Mouse (Mus musculus) cerebellum, adult 2 months (tissue): Measurements from ENCODE around the gene Nckap5l. TPM values are rescaled to one million over a fixed set of nuclear protein-coding genes. Genes with fewer than 3 reads are reported as not detected.

Source experiments
- DNase-seq, 2 experiments: peaks; one replicate each; pipeline ENCODE4 v3.0.0; 2021
- H3K27ac ChIP-seq: fragments of 200-500 bp; 2 replicates; pipeline ENCODE4 v1.5.1; 2012; ENCODE audit warnings: low read length, control low read depth, inconsistent platforms; ENCODE audit not compliant: insufficient read depth
- H3K27me3 ChIP-seq: fragments of 200-500 bp; 2 replicates; pipeline ENCODE4 v1.6.1; 2012; ENCODE audit warnings: inconsistent platforms, mild to moderate bottlenecking, low read length, moderate library complexity; ENCODE audit not compliant: control insufficient read depth, insufficient read depth
- H3K4me1 ChIP-seq: fragments of 200-500 bp; 2 replicates; pipeline ENCODE4 v1.6.1; 2011; ENCODE audit warnings: low read length; ENCODE audit not compliant: control insufficient read depth, insufficient read depth
- H3K4me3 ChIP-seq: fragments of 200-500 bp; replicated peaks from 2 replicates; pipeline ENCODE3; 2011; ENCODE audit warnings: mild to moderate bottlenecking, low read depth, low read length, control low read depth; ENCODE audit not compliant: insufficient read depth
- CTCF ChIP-seq: fragments of 200-500 bp; IDR thresholded peaks from 2 replicates; pipeline ENCODE4 v1.5.1; 2011; ENCODE audit warnings: low read depth, mild to moderate bottlenecking, control low read depth, low read length, moderate library complexity, borderline replicate concordance; ENCODE audit not compliant: insufficient read depth
- POLR2A ChIP-seq: fragments of 200-500 bp; IDR thresholded peaks from 2 replicates; pipeline ENCODE4 v1.6.1; 2011; ENCODE audit warnings: low read length, control low read depth, borderline replicate concordance; ENCODE audit not compliant: insufficient read depth
- WGBS: fragments of 180-500 bp; shearing (Covaris S2); methylation state at CpG from one replicate; pipeline ENCODE4 v1.1.7; 2018; 5-methylcytosine and 5-hydroxymethylcytosine counted together
- polyA plus RNA-seq: library from polyadenylated mRNA; depleted of rRNA; stranded (reverse); fragments of >200 nt; gene quantifications from 2 replicates; pipeline ENCODE4 v1.2.3, GENCODE M21; 2012

Gene Nckap5l
- polyA plus RNA-seq, 1 experiment, result 12.3 TPM

DNA sequence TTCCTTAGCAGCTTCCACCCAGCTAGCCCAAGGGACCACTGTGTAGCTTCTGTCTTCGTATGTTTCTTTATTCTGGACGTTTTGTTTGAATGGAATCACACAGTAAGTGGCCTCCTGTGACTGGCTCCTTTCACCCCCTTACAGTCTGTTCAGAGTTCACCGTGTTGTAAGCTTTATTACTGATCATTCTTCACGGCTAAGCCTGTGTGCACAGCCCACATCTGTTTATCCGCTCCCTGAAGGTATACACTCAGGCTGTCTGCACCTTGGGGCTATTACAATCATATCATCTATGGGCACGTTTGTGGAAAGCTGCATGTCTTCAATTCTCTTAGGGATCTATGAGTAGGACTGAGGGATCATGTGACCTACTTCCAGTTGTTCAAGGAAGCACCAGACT lies 12.0 kb downstream of the Nckap5l start:
- TF ChIP-seq CTCF (no peak), POLR2A (no peak)
- no peak overlapping the region for H3K4me3 ChIP-seq
- peaks cover 24% of the 10 kb centered on the region for H3K4me1 ChIP-seq
- H3K27me3 ChIP-seq, result no peaks in the 10 kb centered on the region
- no peak overlapping the region for H3K27ac ChIP-seq
- WGBS, result 54% methylated on average over 6 of the region's 6 CpGs
- no peak for DNase-seq

DNA sequence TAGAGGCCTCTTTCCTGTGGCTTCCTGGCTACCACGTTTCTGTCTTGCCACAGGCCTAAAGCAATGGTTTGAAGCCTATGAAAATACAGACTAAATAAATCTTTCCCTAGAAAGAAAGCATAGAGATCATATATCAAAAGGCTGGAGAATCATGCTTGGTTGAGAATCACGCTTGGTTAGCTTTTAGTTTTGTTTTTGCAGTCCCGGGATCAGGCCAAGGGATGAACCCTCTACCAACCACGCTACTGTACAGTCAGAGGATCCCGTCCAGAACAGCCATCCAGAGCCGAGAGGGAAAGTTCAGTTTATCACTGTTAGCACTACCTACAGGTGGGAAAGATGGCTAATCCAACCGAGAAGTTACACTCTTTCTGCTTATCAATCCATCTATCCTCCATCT lies 15.2 kb downstream of the Nckap5l start:
- TF ChIP-seq CTCF (no peak), POLR2A (no peak)
- no peak for DNase-seq
- no peaks in the 10 kb centered on the region for H3K27me3 ChIP-seq
- 83% methylated on average over 7 of the region's 7 CpGs for WGBS
- H3K4me3 ChIP-seq, result no peak overlapping the region
- H3K4me1 ChIP-seq, result peaks cover 11% of the 10 kb centered on the region
- no peak overlapping the region for H3K27ac ChIP-seq

DNA sequence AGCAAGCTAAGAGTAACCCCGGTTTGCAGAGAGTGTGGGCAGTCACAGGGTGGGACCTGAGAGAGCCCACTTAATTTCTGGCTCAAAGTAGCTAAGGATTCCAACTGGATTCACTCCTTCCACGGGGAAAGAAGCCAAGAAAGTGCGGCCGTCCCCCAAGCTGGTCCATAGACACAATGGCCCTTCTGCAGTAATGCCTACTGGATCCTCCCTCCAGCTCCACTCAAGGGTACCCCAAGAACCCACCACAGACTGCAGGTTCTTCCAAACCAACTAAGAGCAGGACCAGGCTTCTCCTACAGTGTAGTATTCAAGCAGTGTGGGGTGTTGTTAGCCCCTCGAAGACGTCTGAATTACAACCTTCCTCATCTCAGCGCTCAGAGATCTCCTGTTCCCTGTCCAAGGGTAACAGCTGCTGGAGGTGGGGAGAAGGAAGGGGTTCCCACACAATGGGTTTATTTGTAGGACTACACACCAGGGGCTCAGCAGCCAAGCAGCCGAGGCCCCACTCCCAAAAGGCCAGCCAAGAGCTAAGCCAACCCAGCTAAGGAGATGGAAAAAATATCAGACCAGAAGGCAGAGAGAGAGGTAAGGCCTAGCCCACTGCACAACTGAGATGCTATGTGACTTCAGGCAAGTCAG lies 16.6 kb downstream of the Nckap5l start:
- peaks cover 11% of the 10 kb centered on the region for H3K4me1 ChIP-seq
- WGBS, result 29% methylated on average over 8 of the region's 8 CpGs
- TF ChIP-seq POLR2A (no peak), CTCF (no peak)

DNA sequence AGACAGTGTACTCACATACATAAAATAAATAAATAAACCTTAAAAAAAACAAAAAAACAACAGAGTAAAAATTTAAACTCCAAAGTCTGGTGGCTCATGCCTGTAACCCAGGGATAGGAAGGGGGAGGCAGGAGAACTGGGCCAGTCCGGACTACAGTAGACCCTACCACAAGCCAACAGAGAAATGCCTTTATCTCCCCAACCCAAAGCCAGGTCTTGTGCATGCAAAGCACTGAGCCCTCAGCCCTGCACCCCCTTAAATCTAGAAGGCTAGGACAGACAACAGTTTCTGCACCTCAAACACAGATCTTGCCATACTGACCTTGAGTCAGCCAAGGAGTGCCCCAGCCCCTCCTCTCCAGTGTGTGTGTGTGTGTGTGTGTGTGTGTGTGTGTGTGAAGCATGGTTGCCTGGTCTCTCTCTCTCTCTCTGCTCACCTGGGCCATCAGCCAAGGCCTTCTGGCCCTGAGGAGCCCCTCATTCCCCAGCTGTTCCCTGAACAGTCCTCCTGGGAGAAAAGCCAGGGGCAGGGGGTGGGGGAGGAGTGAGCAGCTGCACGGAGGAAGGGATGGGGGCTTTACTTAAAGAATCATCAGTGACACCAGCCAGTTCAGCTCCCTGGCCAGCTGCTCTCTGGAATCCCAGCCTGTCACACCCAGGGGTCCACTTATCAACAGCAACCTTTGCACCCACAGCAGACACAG lies 17.3 kb downstream of the Nckap5l start:
- no peak for TF ChIP-seq POLR2A
- no peak for TF ChIP-seq CTCF
- Histone ChIP-seq H3K27me3 (no peaks in the 10 kb centered on the region), H3K4me1 (peaks cover 11% of the 10 kb centered on the region)

More for the DNA sequence above, 16.6 kb downstream of the Nckap5l start:
- Histone ChIP-seq H3K27ac (no peak overlapping the region), H3K27me3 (no peaks in the 10 kb centered on the region), H3K4me3 (no peak overlapping the region)
- DNase-seq, result no peak

DNA sequence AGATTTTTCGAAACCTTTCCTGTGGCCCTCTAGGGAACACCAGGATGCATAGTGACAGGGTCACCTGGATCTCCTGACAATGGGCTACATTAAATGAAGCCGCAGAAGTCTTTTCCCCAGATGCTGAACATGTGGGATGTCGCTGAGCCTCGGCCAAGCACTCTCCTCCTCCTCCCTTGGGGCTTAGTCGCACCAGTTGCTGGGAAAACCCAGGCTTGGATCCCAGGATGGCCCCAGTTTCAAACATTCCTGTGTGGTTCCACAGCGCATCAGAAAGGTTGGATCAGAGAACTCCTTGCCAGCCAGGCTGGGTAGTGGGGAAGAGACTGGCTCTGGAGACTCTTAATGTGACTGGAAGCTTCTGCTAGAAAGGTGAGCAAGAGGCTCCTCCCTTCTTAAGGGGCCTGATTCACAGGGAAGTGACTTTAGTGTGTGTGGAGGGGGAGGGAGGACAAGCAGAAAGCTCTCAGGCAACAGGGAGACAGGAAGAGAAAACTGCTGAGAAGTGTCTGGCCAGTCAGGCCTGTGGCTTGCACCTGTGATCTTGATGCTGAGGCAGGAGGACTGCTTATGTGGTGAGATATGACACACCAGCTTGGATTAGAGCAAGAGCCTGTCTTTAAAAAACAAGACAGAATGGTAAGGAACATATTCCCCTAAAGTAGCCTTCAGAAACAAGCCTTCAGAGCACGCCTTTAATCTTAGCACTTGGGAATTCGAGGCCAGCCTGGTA lies 18.4 kb downstream of the Nckap5l start:
- WGBS, result 70% methylated on average over 8 of the region's 8 CpGs
- no peak for TF ChIP-seq CTCF
- no peak for TF ChIP-seq POLR2A
- DNase-seq, result no peak
- no peaks in the 10 kb centered on the region for H3K27me3 ChIP-seq
- no peak overlapping the region for H3K4me3 ChIP-seq
- peaks cover 11% of the 10 kb centered on the region for H3K4me1 ChIP-seq
- H3K27ac ChIP-seq, result no peak overlapping the region

More for the DNA sequence above, 17.3 kb downstream of the Nckap5l start:
- no peak overlapping the region for H3K4me3 ChIP-seq
- H3K27ac ChIP-seq, result no peak overlapping the region
- 48% methylated on average over 2 of the region's 2 CpGs for WGBS
- DNase-seq, result no peak

DNA sequence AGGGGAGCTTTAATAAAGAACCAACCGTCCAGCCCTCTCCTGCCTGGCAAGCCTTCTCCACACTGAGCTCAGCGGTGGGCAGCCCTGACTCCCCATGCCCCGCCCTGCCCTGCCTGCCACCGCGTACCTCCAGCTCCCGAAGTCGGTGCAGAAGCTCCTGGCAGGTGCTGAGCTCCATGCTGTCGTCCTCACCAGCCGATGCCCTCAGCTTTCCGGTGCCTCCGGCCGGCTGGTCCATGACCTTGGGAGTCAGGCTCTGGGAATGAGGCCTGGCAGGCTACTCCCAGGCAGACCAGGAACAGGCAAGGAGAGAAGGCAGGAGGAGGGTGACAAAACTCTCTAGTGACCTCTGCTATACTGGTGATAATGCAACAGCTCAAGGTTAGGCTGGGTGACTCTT lies 23.6 kb downstream of the Nckap5l start:
- H3K4me3 ChIP-seq, result no peak overlapping the region
- peak in 1 of 2 experiments; percentile 32 for DNase-seq
- 20% methylated on average over 12 of the region's 12 CpGs for WGBS
- no peak for TF ChIP-seq POLR2A
- no peak for TF ChIP-seq CTCF
- H3K4me1 ChIP-seq, result peaks cover 4% of the 10 kb centered on the region; the same call in 1 of the 2 replicates
- no peaks in the 10 kb centered on the region for H3K27me3 ChIP-seq
- H3K27ac ChIP-seq, result no peak overlapping the region

DNA sequence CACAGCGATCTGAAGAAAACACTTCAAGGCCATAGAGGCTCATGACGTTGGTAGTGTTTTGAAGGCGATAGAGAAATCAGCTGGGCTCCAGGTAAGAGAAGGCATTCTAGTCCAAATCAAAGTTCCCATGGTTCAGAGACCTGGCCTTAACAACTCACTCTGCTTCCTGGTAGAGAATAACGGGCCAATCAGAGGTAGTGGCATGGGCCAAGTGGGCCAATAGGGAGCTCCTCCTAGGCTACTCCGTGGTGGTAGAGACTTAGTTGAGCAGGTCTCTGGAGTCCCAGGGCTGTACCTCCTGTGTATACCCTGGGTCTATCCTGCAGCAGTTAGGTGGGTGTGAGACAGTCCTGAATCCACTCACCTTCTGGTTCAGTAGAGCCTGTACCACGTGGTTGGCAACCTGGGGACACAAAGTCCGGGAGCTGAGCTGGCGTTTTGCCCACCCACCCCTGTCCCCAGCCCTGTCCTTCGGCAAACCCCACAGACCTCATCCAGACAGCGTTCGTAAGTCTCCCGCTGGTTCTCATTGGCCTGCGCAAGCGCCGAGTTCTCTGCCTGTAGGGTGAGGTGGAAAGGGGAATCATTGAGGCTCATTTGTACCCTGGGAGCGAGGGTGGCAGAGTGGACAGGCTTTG lies 24.3 kb downstream of the Nckap5l start:
- H3K4me3 ChIP-seq, result no peak overlapping the region
- TF ChIP-seq POLR2A (no peak), CTCF (no peak)
- H3K27ac ChIP-seq, result no peak overlapping the region
- no peaks in the 10 kb centered on the region for H3K27me3 ChIP-seq
- WGBS, result 72% methylated on average over 16 of the region's 16 CpGs
- no peak for DNase-seq
- H3K4me1 ChIP-seq, result peaks cover 4% of the 10 kb centered on the region; the same call in 1 of the 2 replicates

DNA sequence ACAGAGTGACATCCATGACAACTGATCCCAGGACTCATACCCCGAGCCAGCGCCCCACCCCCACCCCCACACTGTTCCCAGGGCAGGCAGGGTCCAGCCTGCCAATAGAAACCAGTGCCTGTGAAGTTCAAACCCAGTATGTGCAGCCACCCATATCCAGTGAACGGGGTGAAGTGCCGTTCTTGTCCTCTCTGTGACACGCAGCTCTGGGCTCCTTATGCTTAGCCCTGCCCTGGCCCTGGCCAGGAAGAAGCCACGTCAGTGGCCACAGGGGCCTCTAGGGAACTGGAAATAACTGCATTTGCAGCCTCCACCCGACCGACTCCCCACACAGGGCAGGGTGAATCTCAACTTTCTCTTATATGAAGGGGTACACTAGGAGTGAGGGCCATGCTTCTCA lies 25.6 kb downstream of the Nckap5l start:
- Histone ChIP-seq H3K4me3 (no peak overlapping the region), H3K27me3 (no peaks in the 10 kb centered on the region), H3K4me1 (peaks cover 4% of the 10 kb centered on the region; the same call in 1 of the 2 replicates), H3K27ac (no peak overlapping the region)
- no peak for DNase-seq
- TF ChIP-seq CTCF (no peak), POLR2A (no peak)
- 67% methylated on average over 8 of the region's 8 CpGs for WGBS
